Mouse (Mus musculus) urinary bladder, postnatal 10 days (tissue): Measurements from ENCODE around the gene Kntc1.

Source experiments
- DNase-seq: peaks from one replicate; pipeline ENCODE4 v3.0.0; 2022; ENCODE audit warnings: low spot score

Gene Kntc1

DNA sequence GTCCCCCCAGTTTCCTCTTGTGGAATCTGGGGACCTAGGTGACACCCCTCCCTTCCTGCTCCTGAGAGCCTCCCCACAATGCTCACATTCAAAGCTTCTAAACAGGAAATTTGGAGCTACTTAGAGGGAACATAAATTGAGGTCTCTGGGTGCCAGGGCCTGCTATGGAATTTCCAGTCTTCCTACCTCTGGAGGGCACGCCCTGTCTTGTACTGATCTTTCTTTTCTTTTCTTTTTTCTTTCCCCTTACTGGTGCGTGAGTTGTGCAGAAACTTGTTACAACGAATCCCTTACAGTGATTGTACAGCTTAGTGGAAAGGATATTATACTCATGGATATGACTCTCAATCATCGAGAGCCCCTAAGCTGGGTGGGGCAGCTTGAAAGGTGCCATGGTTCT lies 120.1 kb downstream of the Kntc1 start:
- no peak for DNase-seq
